Mouse (Mus musculus) layer of hippocampus, adult 2 months (tissue): ENCODE data around the gene Wbp2. TPM values are rescaled to one million over a fixed set of nuclear protein-coding genes. Genes with fewer than 3 reads are reported as not detected.
"Not testable (repeated sequence)": the region's sequence is repeated elsewhere in the genome, so short reads cannot be mapped to it uniquely, and the experiment has no call there.

Experiments used
- DNase-seq, 2 experiments: peaks; one replicate each; pipeline ENCODE4 v3.0.0; 2022; ENCODE audit warnings: low spot score in 2 of 2
- H3K27ac ChIP-seq: fragments of 200-600 bp; 2 replicates; pipeline ENCODE4 v1.8.1; 2022
- H3K4me3 ChIP-seq: fragments of 200-600 bp; 2 replicates; pipeline ENCODE4 v1.8.1; 2022; ENCODE audit warnings: mild to moderate bottlenecking
- CTCF ChIP-seq: fragments of 200-600 bp; conservative IDR thresholded peaks from 2 replicates; pipeline ENCODE4 v1.8.1; 2022; ENCODE audit warnings: antibody characterized with exemption, mild to moderate bottlenecking, moderate library complexity
- total RNA-seq, 2 experiments: library from RNA; stranded (reverse); gene quantifications; 2 replicates each; pipeline ENCODE4 v1.2.3; 2021

Gene Wbp2
- total RNA-seq, 2 experiments from 2014 or later, result 417 to 440 TPM

DNA sequence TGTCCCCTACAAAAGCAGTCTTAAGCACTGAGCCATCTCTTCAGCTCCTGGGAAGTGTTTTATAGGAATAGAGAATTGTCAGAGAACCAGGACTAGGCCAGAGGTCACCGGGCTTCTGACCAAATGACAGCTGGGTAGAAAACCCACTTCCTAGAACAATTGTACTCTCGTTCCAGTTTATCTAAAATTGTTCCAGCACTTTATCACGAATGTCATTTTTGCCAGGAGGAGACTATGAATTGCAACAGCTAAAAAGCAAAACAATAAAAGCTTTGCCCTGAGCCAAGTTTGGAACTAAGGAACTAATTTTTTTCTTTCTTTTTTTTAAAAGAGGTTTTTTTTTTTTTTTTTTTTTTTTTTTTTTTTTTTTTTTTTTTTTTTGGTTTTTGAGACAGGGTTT lies 8.8 kb upstream of the Wbp2 start:
- no peak overlapping the region for H3K4me3 ChIP-seq
- DNase-seq, result no peak
- no peak overlapping the region for H3K27ac ChIP-seq
- no peak for TF ChIP-seq CTCF

DNA sequence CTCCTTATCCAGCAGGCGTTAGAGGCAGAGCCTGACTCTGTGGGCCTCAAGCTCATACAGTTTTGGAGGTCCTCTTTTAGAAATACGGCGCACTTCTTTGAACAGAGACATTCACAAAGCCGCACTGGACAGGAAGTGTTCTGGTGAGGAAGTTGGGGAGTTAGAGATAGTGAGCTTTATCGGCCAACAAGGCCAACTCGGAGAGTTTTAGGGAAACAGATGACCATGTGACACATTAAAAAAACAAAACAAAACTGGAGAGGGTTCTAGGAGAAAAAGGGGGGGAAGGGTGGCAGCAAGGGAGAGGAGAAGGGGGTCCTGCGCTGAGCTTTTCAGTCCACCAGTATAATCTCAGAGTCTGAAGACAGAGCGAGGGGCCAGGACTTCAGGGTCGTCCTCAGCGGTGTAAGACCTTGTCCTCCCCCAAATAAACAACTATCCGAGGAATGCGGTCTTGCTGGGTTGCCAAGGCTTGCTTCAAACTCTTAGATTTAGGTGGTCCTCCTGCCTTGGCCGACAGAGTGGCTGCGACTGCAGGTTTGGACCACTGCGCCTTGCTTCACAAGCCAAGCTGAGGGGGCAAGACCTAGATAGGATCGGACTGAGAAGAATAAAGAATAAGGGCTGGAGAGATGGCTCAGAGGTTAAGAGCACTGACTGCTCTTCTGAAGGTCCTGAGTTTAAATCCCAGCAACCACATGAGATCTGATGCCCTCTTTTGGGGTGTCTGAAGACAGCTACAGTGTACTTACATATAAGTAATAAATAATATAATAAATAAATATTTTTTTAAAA lies 7.2 kb upstream of the Wbp2 start:
- Histone ChIP-seq H3K4me3 (no peak overlapping the region), H3K27ac (peak overlapping the region; percentile 63)
- no peak for TF ChIP-seq CTCF
- no peak for DNase-seq

DNA sequence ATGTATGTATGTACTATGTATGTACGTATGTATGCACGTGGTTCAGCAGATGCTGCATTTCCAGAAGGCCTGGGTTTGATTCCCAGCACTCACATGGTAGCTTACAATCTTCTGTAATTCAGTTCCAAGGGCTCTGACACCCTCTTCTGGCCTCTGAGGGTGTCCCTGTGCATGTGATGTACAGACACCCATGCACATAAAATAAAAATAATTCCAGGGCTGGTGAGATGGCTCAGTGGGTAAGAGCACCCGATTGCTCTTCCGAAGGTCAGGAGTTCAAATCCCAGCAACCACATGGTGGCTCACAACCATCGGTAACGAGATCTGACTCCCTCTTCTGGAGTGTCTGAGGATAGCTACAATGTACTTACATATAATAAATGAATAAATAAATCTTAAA lies 6.2 kb upstream of the Wbp2 start:
- H3K27ac ChIP-seq, DNase-seq, H3K4me3 ChIP-seq: not testable (repeated sequence)
- 0 out of 2 replicates have a peak, but pooled peaks have one; percentile 7 for TF ChIP-seq CTCF

DNA sequence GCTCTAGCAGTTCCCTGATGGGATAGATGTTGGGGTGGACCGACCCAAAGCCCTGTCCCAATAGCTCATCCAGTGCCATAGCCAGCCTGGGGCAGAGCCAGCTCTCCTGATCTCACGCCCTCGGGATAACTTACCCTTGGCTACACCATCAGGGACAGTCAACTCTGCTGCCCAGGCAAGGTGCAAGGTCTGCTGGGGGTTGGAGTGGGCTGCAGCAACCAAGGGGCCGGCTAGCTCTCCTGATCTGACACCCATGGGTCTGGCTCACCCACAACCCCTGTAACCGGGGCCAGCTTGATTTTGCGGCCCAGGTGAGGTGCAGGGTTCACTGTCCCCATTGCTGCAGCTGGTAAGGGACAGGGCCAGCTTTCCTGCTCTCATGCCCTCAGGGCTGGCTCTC lies 4.8 kb upstream of the Wbp2 start:
- H3K4me3 ChIP-seq, result no peak overlapping the region
- no peak for DNase-seq
- H3K27ac ChIP-seq, result no peak overlapping the region
- TF ChIP-seq CTCF, result no peak

DNA sequence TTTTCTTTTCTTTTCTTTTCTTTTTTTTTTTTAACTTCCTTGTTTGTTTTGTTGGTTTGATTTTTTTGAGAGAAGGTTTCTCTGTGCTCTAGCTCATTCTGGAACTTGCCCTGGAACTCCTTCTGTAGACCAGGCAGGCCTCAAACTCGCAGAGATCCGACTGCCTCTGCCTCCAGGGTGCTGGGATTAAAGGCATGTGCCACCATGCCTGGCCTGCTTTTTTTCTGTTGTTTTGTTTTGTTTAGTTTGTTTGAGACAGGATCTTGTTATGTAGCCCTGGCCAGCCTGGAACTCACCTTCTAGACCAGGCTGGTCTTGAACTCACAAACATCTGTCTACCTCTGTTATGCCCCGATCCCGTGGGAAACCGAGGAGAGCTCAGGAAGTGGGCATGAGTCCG lies 2.8 kb upstream of the Wbp2 start:
- DNase-seq, result no peak
- no peak overlapping the region for H3K4me3 ChIP-seq
- no peak overlapping the region for H3K27ac ChIP-seq
- TF ChIP-seq CTCF, result no peak

DNA sequence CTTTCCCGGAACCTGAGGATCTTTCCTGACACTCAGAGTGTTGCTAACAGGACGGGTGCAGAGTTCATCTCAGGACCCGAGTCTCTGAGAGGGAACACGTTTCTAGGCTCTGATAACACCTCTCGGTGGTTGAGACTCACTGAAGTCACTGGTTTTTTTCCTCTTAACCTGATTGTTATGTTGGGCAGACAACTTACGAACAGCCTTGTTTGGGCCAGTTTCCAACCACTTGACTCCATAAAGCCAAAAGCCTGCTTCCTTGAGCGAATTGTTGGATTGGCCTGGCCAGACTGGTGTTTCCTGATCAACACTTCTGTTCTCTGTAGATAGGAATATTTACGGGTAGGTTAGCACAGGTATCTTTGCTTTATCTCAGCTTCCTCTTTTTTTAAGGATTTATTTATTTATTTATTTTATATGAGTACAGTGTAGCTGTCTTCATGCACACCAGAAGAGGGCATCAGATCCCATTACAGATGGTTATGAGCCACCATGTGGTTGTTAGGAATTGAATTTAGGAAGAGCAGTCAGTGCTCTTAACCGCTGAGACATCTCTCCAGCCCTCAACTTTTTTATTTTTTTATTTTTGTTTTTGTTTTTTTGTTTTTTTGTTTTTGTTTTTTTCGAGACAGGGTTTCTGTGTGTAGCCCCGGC lies 2.1 kb upstream of the Wbp2 start:
- no peak overlapping the region for H3K27ac ChIP-seq
- H3K4me3 ChIP-seq, result no peak overlapping the region
- peak; percentile 64 for TF ChIP-seq CTCF
- DNase-seq, result no peak

DNA sequence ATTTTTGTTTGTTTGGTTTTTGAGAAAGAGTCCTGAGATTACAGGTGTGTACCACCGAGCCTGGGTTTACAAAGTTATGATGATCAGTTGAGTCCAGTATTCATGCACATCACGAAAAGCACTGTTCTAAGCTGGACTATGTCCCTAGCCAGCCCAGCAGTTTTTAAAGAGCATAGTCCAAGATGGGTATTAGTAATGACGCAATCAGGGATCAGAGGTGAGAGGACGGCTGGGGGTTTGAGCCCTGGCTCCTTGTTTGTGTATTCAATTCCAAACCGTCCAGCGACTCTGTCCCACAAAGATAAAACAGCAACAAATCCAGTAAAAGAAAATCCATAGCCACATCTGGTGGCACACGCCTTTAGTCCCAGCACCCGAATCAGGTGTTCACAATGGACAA lies 1.4 kb upstream of the Wbp2 start:
- TF ChIP-seq CTCF, result no peak
- no peak overlapping the region for H3K27ac ChIP-seq
- no peak for DNase-seq
- H3K4me3 ChIP-seq, result no peak overlapping the region

DNA sequence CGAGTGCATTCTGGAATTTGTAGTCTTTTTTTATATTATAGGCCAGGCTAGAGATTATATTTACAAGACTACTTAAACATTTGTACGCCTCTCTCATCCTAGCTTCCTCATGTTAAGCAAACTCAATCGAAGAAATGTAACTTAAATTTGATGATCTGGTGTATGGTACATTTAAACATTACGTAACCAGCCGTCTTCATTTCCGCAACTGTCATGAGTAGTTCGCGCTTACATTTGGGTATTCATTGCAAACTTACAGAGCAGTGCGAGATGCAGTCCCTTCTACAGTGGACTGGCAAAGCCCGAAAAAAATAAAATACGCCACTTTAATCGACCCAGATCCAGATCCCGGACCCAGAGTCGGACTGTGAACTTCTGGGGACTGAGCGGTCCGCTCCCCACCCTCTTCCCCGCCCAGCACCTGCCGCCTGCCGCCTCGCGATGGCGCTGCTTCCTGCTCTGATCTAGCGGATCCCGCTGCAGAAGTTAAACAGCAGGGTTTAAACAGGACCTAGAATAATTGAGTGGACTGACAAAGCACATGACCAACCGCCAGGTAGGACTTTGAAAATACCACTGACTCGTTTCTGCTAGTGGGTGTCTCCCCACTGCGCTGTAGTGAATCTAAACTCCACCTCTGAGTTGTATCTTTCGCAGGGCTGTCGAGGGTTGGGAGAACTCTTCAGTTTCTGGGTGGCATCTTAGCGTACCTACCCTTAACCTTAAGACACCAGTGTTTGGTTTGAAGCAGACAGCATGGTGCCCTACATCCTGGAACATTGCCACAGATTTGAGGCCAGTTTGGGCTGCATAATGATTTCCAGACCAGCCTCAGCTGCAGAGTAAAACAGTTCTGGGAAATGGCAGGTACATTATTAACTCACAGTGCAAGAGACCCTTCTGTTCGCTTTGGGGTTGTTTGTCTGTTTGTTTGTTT lies 667 bp upstream of the Wbp2 start:
- TF ChIP-seq CTCF, result peak; percentile 91
- Histone ChIP-seq H3K4me3 (peak overlapping the region; percentile 69), H3K27ac (peak overlapping the region; percentile 93)
- peak; percentile 81 to 85 for DNase-seq

DNA sequence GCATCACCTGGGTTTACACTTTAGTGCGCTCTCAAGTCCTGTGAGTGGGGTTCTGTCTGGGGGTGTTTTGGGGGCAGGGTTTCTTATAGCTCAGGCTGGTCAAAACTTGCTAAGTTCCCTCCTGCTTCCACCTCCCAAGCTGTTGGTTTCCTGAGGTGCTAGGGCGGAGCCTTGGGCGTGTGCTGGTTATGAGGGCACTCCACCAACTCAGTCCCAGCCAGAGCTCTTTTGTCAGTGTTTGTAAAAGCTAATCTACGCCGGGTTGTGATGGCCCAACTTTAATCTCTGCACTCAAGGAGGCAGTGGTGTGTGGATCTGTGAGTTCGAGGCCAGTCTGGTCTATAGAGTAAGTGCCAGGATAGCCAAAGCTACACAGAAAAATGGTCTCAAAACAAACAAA lies 2.6 kb downstream of the Wbp2 start:
- no peak for TF ChIP-seq CTCF
- no peak for DNase-seq
- Histone ChIP-seq H3K27ac (no peak overlapping the region), H3K4me3 (no peak overlapping the region)

DNA sequence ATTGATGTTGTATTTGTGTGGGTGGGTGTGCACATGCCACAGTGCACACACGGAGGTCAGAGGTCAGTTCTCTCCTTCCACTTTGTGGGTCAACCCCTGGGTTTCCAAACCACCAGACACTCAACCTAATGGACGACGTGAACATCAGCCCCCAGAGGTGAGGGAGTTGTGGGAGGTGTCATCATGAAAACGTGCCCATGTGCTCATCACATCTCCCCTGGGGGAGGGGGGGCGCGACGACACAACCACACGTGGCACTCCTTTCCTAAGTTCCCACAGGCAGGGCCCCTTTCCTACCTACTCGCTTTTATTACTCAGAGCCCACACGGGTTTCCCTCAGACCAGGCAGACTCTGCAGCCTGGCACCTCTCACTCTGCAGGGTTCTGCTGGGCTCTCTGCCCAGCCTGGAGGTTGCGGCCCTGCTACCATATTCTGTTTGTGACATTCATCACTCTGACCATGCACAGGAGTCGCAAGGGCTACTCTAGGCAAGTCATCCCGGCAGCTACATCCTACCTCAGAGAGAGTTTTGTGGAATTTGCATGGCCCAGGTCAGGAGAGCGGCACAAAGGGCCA lies 3.6 kb downstream of the Wbp2 start:
- Histone ChIP-seq H3K4me3 (no peak overlapping the region), H3K27ac (0 out of 2 replicates have a peak overlapping the region, but pooled peaks have one; percentile 2)
- TF ChIP-seq CTCF, result no peak
- no peak for DNase-seq

DNA sequence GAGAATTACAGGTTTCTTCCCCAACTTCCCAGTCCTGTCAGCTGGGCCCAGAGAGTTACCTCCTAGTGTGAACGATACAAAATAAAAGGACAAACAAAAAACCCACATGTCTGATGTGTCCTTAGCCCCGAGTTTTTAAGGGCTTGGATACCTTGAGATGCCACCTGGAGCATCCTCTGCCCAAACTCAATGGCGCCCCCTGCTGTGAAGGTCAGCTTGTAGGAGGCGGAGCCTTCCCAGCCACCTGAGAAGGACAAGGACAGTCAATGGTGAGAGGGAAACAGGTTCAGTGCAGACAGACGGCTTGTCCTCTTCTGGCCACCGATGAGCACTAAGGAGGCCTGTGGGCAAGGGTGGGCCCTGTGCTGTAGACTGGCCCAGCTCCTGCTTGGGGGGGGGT lies 5.7 kb downstream of the Wbp2 start:
- DNase-seq, result no peak
- no peak overlapping the region for H3K4me3 ChIP-seq
- TF ChIP-seq CTCF, result peak; percentile 69
- H3K27ac ChIP-seq, result peak overlapping the region; percentile 94

DNA sequence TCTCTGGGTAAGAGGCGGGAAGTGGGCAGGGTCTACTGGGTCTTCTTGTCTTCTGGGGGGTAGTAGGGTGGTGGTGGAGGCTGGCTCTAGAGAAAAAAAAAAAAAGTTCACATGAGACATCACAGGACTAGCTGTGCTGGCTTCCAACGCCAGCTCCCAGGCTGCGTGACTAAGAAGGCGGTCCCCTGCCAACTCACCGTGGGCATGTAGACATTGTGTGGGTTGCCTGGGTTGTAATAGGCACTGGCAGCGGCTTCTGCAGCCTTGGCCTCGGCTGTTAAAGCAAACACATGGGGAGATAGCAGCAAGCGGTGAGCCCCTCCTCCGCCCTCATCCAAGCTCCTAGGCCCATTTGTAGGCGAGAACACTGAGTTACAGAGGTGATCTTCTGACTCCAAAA lies 7.3 kb downstream of the Wbp2 start:
- peak; percentile 81 to 89 for DNase-seq
- Histone ChIP-seq H3K4me3 (no peak overlapping the region), H3K27ac (peak overlapping the region; percentile 94)
- no peak for TF ChIP-seq CTCF
